Mouse (Mus musculus) kidney, adult 18-20 months (tissue): ENCODE data around the gene Slc44a5.
A peak's percentile ranks its signal among the peaks of the same experiment; 100 is the strongest.

Experiments
- DNase-seq: peaks from one replicate; pipeline ENCODE4 v3.0.0; 2021

The Slc44a5 gene

DNA sequence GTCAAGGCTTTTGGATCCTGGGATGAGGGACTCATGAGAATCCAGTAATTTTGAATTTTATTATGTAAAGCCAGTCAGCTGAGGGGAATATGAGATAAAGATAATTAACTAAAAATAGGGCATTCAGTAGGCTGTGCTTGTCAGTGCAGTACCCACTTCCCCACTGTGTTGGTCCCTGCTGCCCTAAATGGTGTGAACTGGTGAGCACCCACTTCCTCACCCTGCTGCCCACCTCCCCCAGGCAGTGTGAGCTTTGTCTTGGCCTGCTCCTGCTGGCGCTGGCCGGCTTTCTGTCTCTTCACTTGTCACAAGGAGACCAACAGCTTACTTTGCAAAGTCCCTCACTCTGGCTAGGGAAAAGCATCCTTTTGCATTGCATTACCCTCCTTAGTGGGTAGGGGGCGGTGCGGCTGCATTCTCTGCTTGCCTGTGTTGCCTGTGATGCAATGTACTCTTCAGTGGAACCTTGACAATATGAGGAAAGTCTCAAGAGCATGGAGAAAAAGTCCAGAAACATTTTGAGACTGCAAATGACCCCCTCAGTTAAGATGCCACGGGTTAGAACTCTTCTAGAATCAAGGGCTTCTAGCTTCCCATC lies 344.5 kb downstream of the Slc44a5 start:
- DNase-seq: peak; percentile 41
